Mouse (Mus musculus) kidney, adult 2 months (tissue): ENCODE results near the gene Smg7.

Source experiments
- CTCF ChIP-seq: fragments of 200-500 bp; conservative IDR thresholded peaks from 2 replicates; pipeline ENCODE4 v1.5.1; 2011; ENCODE audit warnings: low read depth, mild to moderate bottlenecking, control low read depth, low read length, moderate library complexity, mixed read lengths; ENCODE audit not compliant: insufficient read depth, insufficient read length
- POLR2A ChIP-seq: fragments of 200-500 bp; IDR thresholded peaks from one replicate; pipeline ENCODE4 v1.6.1; 2011; ENCODE audit warnings: low read depth, low read length, control low read depth

GRCm38 (mm10) chr1:152793495-152794130 is 108.8 kb downstream of the Smg7 start:
- no peak for TF ChIP-seq CTCF
- no peak for TF ChIP-seq POLR2A
